Mouse (Mus musculus) CD4-positive naive resting alpha-beta T cell, adult 76 days (primary cell): ENCODE measurements around the gene Dnajb13. TPM values are rescaled to one million over a fixed set of nuclear protein-coding genes. Genes with fewer than 3 reads are reported as not detected.

Experiments
- total RNA-seq: library from RNA; stranded (reverse); gene quantifications from one replicate; pipeline ENCODE4 v1.2.4, GENCODE M21; 2023

The Dnajb13 gene
- 2.9 TPM for total RNA-seq

DNA sequence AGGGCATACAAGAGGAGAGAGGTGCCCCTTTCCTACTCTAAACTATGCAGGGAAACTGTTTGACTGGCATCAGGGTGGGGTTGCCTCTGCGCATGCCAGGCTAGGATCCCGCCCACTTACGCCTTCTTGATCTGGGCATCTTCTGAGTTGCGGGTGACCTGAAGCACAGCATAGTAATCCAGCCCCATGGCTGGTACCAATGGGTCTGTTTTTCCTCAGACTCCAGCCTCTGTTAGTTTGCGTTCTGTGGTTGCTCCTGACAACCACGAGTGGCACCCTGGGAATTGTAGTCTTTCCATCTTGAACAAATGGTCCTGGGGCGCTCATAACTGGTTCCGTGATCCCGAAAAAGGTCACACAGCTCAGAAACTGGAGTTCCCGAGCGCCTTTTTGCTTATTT lies at the start of gene Dnajb13:
Gene Dnajb13, minus strand, starts transcription at position 388 of the 400 bp plus-strand sequence.

DNA sequence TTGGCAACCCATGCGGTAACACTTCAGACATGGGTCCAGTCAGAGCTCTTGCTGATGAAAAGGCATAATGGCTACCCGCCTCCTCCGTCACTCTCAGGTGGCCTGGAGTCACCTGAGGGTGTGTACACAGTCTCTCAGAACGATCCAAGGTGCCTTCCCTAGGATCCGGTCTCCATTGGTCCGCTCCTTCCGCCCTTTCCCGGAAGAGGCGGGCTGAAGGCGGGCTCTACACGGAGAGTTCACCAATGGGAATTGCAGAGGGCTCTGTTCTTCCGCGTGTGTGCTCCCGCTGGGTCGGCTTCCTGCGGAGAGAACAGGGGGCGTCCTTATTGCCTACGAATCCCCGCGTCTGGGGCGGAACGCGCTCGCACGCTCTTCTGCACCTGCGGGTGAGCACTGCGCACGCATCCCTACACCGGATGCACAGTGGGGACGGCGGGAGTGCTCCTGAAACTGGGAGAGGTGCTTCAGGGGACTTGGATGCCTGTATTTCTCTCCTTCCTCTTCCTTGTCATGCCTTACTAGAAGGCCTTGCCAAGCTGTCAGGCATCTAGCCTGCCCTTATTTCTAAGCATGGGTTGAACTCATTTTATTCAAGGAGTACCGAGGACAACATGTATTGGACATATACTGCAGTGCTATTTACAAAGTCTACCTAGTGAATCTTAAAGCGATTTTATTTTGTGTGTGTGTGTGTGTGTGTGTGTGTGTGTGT lies 22.2 kb upstream of the Dnajb13 start, which contains the start of gene Coa4:
Gene Coa4, plus strand, starts transcription at position 268 of the 715 bp plus-strand sequence.

DNA sequence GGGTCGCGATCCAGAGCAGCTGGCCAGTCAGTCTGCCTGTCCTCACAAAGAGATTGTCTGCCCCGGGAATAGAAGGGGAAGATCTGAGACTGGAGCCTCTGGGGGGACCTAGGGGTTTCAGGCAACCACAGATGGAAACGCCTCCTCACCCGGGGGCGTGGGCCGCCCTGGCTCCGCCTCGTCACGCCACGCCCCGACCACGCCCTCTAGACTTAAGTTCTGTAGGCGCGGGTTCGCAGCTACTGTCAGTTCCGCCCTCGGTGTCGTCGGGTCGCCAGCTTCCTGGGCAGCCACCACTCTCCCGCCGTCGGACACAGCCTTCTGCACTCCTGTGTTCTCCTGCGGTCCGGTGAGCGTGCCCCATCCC lies 21.7 kb downstream of the Dnajb13 start, which contains the start of gene Ucp2:
Gene Ucp2, plus strand, starts transcription at position 221 of the 367 bp plus-strand sequence.

GRCm38 (mm10) chr7:100472777-100473176 lies 42.0 kb downstream of the Dnajb13 start, which contains the start of gene Ucp3:
TSS of gene Ucp3 (plus strand) at chr7:100472990.

Other genes starting within 250 kb of the Dnajb13 start
- 0.41 TPM for gene P4ha3, start 229.4 kb downstream of the Dnajb13 start, total RNA-seq
- gene C2cd3, start 142.7 kb downstream of the Dnajb13 start, total RNA-seq, result 68.1 TPM
- 57.1 TPM for gene Ppme1, start 142.7 kb downstream of the Dnajb13 start, total RNA-seq
- 0.47 TPM for gene Ucp3, start 42.0 kb downstream of the Dnajb13 start, total RNA-seq
- gene Ucp2, start 21.6 kb downstream of the Dnajb13 start, total RNA-seq, result 710 TPM
- gene Coa4, start 22.1 kb upstream of the Dnajb13 start, total RNA-seq, result 6.7 TPM
- 61.5 TPM for gene Rab6a, start 92.5 kb upstream of the Dnajb13 start, total RNA-seq
- 36.1 TPM for gene Mrpl48, start 93.3 kb upstream of the Dnajb13 start, total RNA-seq
- gene Plekhb1, start 147.5 kb upstream of the Dnajb13 start, total RNA-seq, result not detected
- 49.7 TPM for gene Fam168a, start 191.7 kb upstream of the Dnajb13 start, total RNA-seq